Mouse (Mus musculus) stomach, embryonic 14.5 days (tissue): Measurements from ENCODE around the gene Themis. TPM values are rescaled to one million over a fixed set of nuclear protein-coding genes. Genes with fewer than 3 reads are reported as not detected.

Experiments used
- ATAC-seq: fragments of 200-750 bp; cut with Nextera tagmentation; 2 replicates; pipeline ENCODE4 v1.8.0; 2017; ENCODE audit warnings: low read depth, moderate TSS enrichment; ENCODE audit not compliant: insufficient number of reproducible peaks, insufficient read depth, low FRiP score
- H3K27ac ChIP-seq: fragments of 300-500 bp; sonication (generic); 2 replicates; pipeline ENCODE4 v1.5.1; 2014; ENCODE audit warnings: mild to moderate bottlenecking, low read length, moderate library complexity, mixed read lengths
- H3K27me3 ChIP-seq: fragments of 300-500 bp; sonication (generic); 2 replicates; pipeline ENCODE4 v1.6.1; 2014; ENCODE audit warnings: low read length, control low read depth, mixed read lengths; ENCODE audit not compliant: control insufficient read depth, insufficient read depth
- H3K36me3 ChIP-seq: fragments of 300-500 bp; sonication (generic); 2 replicates; pipeline ENCODE4 v1.6.1; 2014; ENCODE audit warnings: mild to moderate bottlenecking, control low read depth, low read length, moderate library complexity, mixed read lengths; ENCODE audit not compliant: control insufficient read depth, insufficient read depth
- H3K4me1 ChIP-seq: fragments of 300-500 bp; sonication (generic); 2 replicates; pipeline ENCODE4 v1.6.1; 2014; ENCODE audit warnings: low read length, control low read depth, mixed read lengths; ENCODE audit not compliant: control insufficient read depth, insufficient read depth
- H3K4me2 ChIP-seq: fragments of 300-500 bp; sonication (generic); replicated peaks from 2 replicates; pipeline ENCODE4 v1.6.1; 2014; ENCODE audit warnings: low read depth, low read length, control low read depth
- H3K4me3 ChIP-seq: fragments of 300-500 bp; sonication (generic); 2 replicates; pipeline ENCODE4 v1.5.1; 2014; ENCODE audit warnings: low read depth, low read length, control low read depth
- H3K9ac ChIP-seq: fragments of 300-500 bp; sonication (generic); replicated peaks from 2 replicates; pipeline ENCODE4 v1.6.1; 2014; ENCODE audit warnings: low read depth, mild to moderate bottlenecking, control low read depth, low read length, moderate library complexity, mixed read lengths
- H3K9me3 ChIP-seq: fragments of 300-500 bp; sonication (generic); 2 replicates; pipeline ENCODE4 v1.6.1; 2016; ENCODE audit warnings: low read depth, low read length, control low read depth; ENCODE audit not compliant: control insufficient read depth
- WGBS: fragments of 180-500 bp; shearing (Covaris S2); extraction: QIAGEN DNeasy Blood & Tissue Kit; methylation state at CpG from one replicate; pipeline ENCODE4 v1.1.7; 2014; 5-methylcytosine and 5-hydroxymethylcytosine counted together
- polyA plus RNA-seq: library from polyadenylated mRNA; unstranded; fragments of >200 nt; fragmentation: Nextera tagmentation; extraction: Ambion mirVana; gene quantifications from 2 replicates; pipeline ENCODE4 v1.2.1, GENCODE M21; 2014

Gene Themis
- polyA plus RNA-seq, 1 experiment from 2014 or later = not detected

DNA sequence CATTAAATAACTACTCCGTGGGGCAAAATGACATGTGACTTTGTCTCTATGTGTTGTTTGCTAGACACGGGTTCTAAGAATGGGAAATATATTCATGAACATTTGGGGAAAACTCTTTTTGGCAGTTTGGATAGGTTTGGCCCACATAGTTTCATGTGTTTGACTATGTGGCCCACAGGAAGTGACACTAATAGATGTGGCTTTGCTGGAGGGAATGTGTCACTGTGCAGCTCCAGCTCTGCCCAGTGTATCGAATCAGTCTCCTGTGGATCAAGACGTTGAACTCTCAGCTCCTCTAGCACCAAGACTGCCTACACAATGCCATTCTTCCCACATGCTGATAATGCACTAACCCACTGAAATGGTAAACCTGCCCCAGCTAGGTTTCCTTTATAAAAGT lies 148.0 kb downstream of the Themis start:
- H3K4me3 ChIP-seq = no peak overlapping the region
- no peak overlapping the region for H3K9ac ChIP-seq
- WGBS = 86% methylated on average over 4 of the region's 4 CpGs
- no peaks in the 10 kb centered on the region for H3K9me3 ChIP-seq
- no peaks in the 10 kb centered on the region for H3K4me1 ChIP-seq
- H3K36me3 ChIP-seq = no peaks in the 10 kb centered on the region
- no peak overlapping the region for H3K27ac ChIP-seq
- no peak overlapping the region for H3K4me2 ChIP-seq
- ATAC-seq = no peak
- H3K27me3 ChIP-seq = no peaks in the 10 kb centered on the region

- 58% methylated on average over 3 of the region's 3 CpGs for WGBS
- H3K4me3 ChIP-seq = no peak overlapping the region
- no peaks in the 10 kb centered on the region for H3K9me3 ChIP-seq
- H3K9ac ChIP-seq = no peak overlapping the region
- H3K27me3 ChIP-seq = no peaks in the 10 kb centered on the region
- no peak for ATAC-seq
- H3K4me2 ChIP-seq = no peak overlapping the region
- H3K4me1 ChIP-seq = no peaks in the 10 kb centered on the region
- no peaks in the 10 kb centered on the region for H3K36me3 ChIP-seq
- no peak overlapping the region for H3K27ac ChIP-seq
Observed at GRCm38 (mm10) chr10:28822320-28822719, 154.2 kb downstream of the Themis start.

DNA sequence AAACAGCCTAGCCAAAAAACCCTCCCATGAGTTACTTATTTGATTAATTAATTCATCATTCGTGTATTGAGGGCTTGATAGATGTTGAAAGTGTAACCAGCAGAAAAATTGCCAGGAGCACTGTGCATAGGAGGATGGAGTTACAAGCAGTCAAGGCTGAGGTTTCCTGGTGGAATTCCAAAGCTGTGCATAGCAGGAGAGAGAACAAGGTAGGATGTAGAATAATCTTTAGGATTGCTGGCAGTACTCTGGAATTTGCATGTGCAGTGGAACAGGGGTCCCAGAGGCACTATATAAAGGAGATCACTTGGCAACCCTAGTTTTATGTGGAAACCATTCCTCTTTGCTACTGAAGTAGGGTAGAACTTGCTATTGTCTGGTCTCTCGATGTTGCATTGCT lies 174.4 kb downstream of the Themis start:
- Histone ChIP-seq H3K27ac (no peak overlapping the region), H3K4me1 (no peaks in the 10 kb centered on the region), H3K27me3 (no peaks in the 10 kb centered on the region), H3K9me3 (no peaks in the 10 kb centered on the region), H3K9ac (no peak overlapping the region), H3K4me3 (no peak overlapping the region), H3K36me3 (no peaks in the 10 kb centered on the region), H3K4me2 (no peak overlapping the region)
- ATAC-seq = no peak
- WGBS = 65% methylated on average over 2 of the region's 2 CpGs

- WGBS = 33% methylated on average over 7 of the region's 7 CpGs
- no peak overlapping the region for H3K4me2 ChIP-seq
- H3K36me3 ChIP-seq = no peaks in the 10 kb centered on the region
- no peaks in the 10 kb centered on the region for H3K27me3 ChIP-seq
- H3K9me3 ChIP-seq = no peaks in the 10 kb centered on the region
- H3K4me1 ChIP-seq = no peaks in the 10 kb centered on the region
- peak; percentile 56; the same call in 1 of the 2 replicates for ATAC-seq
- no peak overlapping the region for H3K4me3 ChIP-seq
- H3K9ac ChIP-seq = no peak overlapping the region
- H3K27ac ChIP-seq = no peak overlapping the region
Observed at GRCm38 (mm10) chr10:28843755-28844717, 175.9 kb downstream of the Themis start.

DNA sequence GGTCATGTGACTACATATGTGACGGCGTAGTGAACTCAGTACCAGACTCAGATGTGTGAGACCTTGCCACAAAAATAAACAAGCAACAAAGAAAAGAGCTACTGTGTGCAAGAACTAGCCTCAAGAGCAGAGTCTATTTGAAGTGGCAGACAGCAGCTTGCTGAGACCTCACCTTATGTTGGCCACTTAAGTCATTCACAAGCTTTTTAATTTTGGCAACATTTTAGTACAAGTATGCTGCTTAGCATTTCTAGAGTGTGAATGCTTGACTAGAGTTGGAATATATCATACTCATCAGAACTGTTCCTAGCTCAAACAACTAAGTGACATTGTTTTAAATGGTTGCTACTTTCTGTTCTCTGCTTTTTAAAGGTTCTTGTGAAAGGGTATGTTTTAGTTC lies 188.0 kb downstream of the Themis start:
- ATAC-seq = no peak
- 90% methylated on average over 2 of the region's 2 CpGs for WGBS
- H3K4me1 ChIP-seq = no peaks in the 10 kb centered on the region
- H3K4me2 ChIP-seq = no peak overlapping the region
- no peak overlapping the region for H3K27ac ChIP-seq
- H3K9ac ChIP-seq = no peak overlapping the region
- no peaks in the 10 kb centered on the region for H3K36me3 ChIP-seq
- no peaks in the 10 kb centered on the region for H3K9me3 ChIP-seq
- H3K27me3 ChIP-seq = no peaks in the 10 kb centered on the region
- no peak overlapping the region for H3K4me3 ChIP-seq

DNA sequence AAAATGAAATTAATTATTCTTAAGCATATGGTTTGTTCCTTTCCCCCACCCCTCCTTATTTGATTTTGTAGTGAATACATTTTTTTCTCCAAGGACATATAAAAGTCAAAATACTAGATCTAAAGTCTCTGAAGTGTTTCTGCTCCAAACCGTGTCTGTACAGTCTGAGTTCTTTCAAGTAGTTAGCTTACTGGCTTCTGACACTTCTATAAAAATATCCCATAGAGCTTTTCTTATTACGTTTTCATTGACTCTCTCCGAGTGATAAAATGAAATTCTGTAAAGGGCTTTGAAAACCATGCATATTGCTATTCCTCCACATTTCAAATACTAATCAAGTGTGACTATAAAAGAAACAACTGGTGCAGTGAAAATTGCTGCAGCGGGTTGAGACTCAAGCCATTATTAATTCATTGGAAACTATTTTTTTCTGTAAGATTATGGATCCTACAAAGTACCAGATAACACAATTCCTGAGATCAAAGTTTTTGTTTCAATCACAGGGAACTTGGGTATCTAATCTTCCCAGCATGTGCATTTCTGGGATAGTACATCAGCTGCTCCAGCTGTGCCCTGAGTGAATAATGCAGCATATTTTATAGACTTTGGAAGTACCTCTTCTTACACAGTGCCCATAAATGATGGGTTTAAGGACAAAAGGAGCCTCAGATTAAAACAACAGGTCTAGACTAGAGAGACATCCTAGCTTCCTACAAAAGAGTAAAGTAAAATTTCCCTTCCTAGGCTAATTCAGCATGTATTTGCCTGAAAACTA lies 202.6 kb downstream of the Themis start:
- no peak overlapping the region for H3K9ac ChIP-seq
- no peaks in the 10 kb centered on the region for H3K27me3 ChIP-seq
- H3K36me3 ChIP-seq = no peaks in the 10 kb centered on the region
- H3K4me3 ChIP-seq = no peak overlapping the region
- no peak for ATAC-seq
- H3K27ac ChIP-seq = no peak overlapping the region
- no peaks in the 10 kb centered on the region for H3K4me1 ChIP-seq
- no peaks in the 10 kb centered on the region for H3K9me3 ChIP-seq
- no peak overlapping the region for H3K4me2 ChIP-seq
- 82% methylated on average over 4 of the region's 4 CpGs for WGBS

DNA sequence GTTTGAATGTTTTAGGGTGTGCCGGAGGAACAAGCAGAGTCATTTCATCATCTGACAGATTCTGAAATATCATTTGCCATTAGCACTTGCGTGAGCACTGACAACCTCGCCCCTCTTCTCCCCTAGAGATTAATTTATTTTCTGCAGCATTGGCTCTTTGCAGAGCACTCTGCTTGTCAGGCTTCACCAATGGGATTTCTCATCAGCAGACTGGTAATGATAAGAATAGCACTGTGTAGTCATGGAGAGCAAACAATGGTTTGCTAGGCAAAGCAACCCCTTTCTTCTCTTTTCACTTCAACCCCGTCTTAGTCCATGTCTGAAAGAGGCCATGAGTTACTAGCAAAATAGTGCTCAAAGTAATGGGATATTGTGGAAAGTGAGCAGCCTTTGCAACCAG lies 206.4 kb downstream of the Themis start:
- H3K4me1 ChIP-seq = no peaks in the 10 kb centered on the region
- H3K36me3 ChIP-seq = no peaks in the 10 kb centered on the region
- H3K4me3 ChIP-seq = no peak overlapping the region
- H3K4me2 ChIP-seq = no peak overlapping the region
- WGBS = 39% methylated on average over 4 of the region's 4 CpGs
- H3K9ac ChIP-seq = no peak overlapping the region
- ATAC-seq = no peak
- H3K9me3 ChIP-seq = no peaks in the 10 kb centered on the region
- no peak overlapping the region for H3K27ac ChIP-seq
- no peaks in the 10 kb centered on the region for H3K27me3 ChIP-seq

DNA sequence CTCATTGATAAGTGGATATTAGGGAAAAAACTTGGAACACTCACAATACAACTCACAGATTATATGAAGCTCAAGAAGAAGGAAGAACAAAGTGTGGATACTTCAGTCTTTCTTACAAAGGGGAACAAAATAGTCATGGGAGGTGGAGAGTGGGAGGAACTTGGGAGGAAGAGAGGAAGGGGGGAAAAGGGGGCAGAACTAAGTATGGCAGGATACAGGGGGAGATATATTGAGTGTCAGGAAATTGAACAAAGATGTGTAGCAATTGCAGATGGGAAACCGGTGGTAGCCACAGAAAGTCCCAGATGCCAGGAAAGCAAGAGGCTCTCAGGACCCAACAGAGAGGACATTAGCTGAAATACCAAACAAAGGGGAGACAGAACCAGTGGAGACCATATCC lies 219.5 kb downstream of the Themis start:
- Histone ChIP-seq H3K36me3 (no peaks in the 10 kb centered on the region), H3K27me3 (no peaks in the 10 kb centered on the region), H3K4me2 (no peak overlapping the region), H3K27ac (no peak overlapping the region), H3K4me1 (no peaks in the 10 kb centered on the region), H3K9ac (no peak overlapping the region), H3K4me3 (no peak overlapping the region), H3K9me3 (no peaks in the 10 kb centered on the region)
- ATAC-seq = no peak
- WGBS = 74% methylated on average over 1 of the region's 1 CpGs
